Comparison of ENCODE assay signal across 28 mouse cellular contexts in genomic region chr19:34153263-34154144, GRCm38 (mm10). TPM values are rescaled to one million over a fixed set of nuclear protein-coding genes. Genes with fewer than 3 reads are reported as not detected.
A peak's percentile ranks its signal among the peaks of the same experiment; 100 is the strongest.
DNase-seq lines count a peak whose midpoint lies in the region; ATAC-seq and TF ChIP-seq lines count a peak whose summit lies in the region.
"Had no signal": no experiment of that assay in that cellular context is flagged by ENCODE, and none has a peak within 500 bp of the region (broad histone marks: within the 10 kb centered on the region; RNA-seq: fewer than 3 reads in every experiment).

No protein-coding gene starts in this region.

- peak; percentile 45 for DNase-seq in forebrain, embryonic 14.5 days (ENCODE audit: low spot score)
- no peak for DNase-seq in lung, adult 2 months
- DNase-seq in brain, adult 2 months (ENCODE audit: low read depth, low spot score) = peak; percentile 16
- DNase-seq in limb, embryonic 14.5 days (ENCODE audit: low spot score) = peak; percentile 38
- no peak for DNase-seq in gastrocnemius, postnatal 14 days
- DNase-seq: cerebellum, adult 8-10 months; gastrocnemius, postnatal 10 days; heart, adult 2 months; heart, postnatal 36 days; kidney, adult 9 months; liver, embryonic 13.5 days; right cerebral cortex, adult 18-20 months had no signal

- no peak overlapping the region for H3K4me2 ChIP-seq in forebrain, embryonic 14.5 days (ENCODE audit: low read length)
- H3K4me2 ChIP-seq in forebrain, embryonic 12.5 days = no peak overlapping the region
- H3K4me2 ChIP-seq in lung, embryonic 15.5 days = no peak overlapping the region
- no peak overlapping the region for H3K4me2 ChIP-seq in limb, embryonic 14.5 days (replicated peaks; ENCODE audit: low read depth, low read length, severe bottlenecking)
- H3K4me2 ChIP-seq: embryonic facial prominence, embryonic 12.5 days; hindbrain, embryonic 14.5 days; liver, embryonic 13.5 days had no signal

- no peaks in the 10 kb centered on the region for H3K4me1 ChIP-seq in forebrain, embryonic 14.5 days (ENCODE audit: control insufficient read depth, insufficient read depth, low read length)
- no peaks in the 10 kb centered on the region for H3K4me1 ChIP-seq in forebrain, embryonic 12.5 days
- peaks cover 7% of the 10 kb centered on the region; the same call in 1 of the 2 replicates for H3K4me1 ChIP-seq in lung, embryonic 15.5 days
- no peaks in the 10 kb centered on the region; the same call in 1 of the 2 replicates for H3K4me1 ChIP-seq in lung, adult 2 months (ENCODE audit: control insufficient read depth, insufficient read depth, low read length)
- H3K4me1 ChIP-seq in limb, embryonic 14.5 days (ENCODE audit: control insufficient read depth, insufficient read depth, low read length) = peaks cover 4% of the 10 kb centered on the region; the same call in 1 of the 2 replicates
- H3K4me1 ChIP-seq: embryonic facial prominence, embryonic 12.5 days; liver, embryonic 13.5 days; midbrain, embryonic 10.5 days had no signal

- no peak overlapping the region for H3K27ac ChIP-seq in forebrain, embryonic 14.5 days (ENCODE audit: low read depth, low read length)
- no peak overlapping the region for H3K27ac ChIP-seq in forebrain, embryonic 12.5 days
- H3K27ac ChIP-seq in lung, embryonic 15.5 days = no peak overlapping the region
- H3K27ac ChIP-seq in limb, embryonic 14.5 days (replicated peaks; ENCODE audit: low read depth, low read length) = no peak overlapping the region
- H3K27ac ChIP-seq: embryonic facial prominence, embryonic 12.5 days; heart, adult 2 months; hindbrain, embryonic 14.5 days; liver, embryonic 13.5 days; midbrain, embryonic 10.5 days had no signal

- H3K9ac ChIP-seq in forebrain, embryonic 14.5 days (ENCODE audit: low read length) = no peak overlapping the region
- no peak overlapping the region for H3K9ac ChIP-seq in forebrain, embryonic 12.5 days
- H3K9ac ChIP-seq in lung, embryonic 15.5 days = no peak overlapping the region
- H3K9ac ChIP-seq in limb, embryonic 14.5 days (ENCODE audit: low read depth, low read length, severe bottlenecking) = no peak overlapping the region
- H3K9ac ChIP-seq: embryonic facial prominence, embryonic 12.5 days; hindbrain, embryonic 14.5 days; liver, embryonic 13.5 days had no signal

- WGBS in forebrain, embryonic 14.5 days = 52% methylated on average over 6 of the region's 6 CpGs
- 67% methylated on average over 6 of the region's 6 CpGs for WGBS in forebrain, embryonic 12.5 days
- WGBS in lung, embryonic 15.5 days = 48% methylated on average over 6 of the region's 6 CpGs
- 59% methylated on average over 6 of the region's 6 CpGs for WGBS in lung, adult 2 months
- 30% methylated on average over 6 of the region's 6 CpGs for WGBS in limb, embryonic 14.5 days

- peak; percentile 63; the same call in 1 of the 2 replicates for ATAC-seq in forebrain, embryonic 14.5 days
- no peak for ATAC-seq in forebrain, embryonic 12.5 days (ENCODE audit: low FRiP score)
- ATAC-seq in lung, embryonic 15.5 days (ENCODE audit: borderline replicate concordance, extremely low read depth, low FRiP score, low TSS enrichment) = peak; percentile 93
- ATAC-seq in limb, embryonic 14.5 days (ENCODE audit: low FRiP score, low read depth) = peak; percentile 47; the same call in 1 of the 2 replicates

- H3K36me3 ChIP-seq in forebrain, embryonic 14.5 days (ENCODE audit: control insufficient read depth, insufficient read depth, low read length) = no peaks in the 10 kb centered on the region
- no peaks in the 10 kb centered on the region for H3K36me3 ChIP-seq in forebrain, embryonic 12.5 days (replicated peaks)
- H3K36me3 ChIP-seq in lung, embryonic 15.5 days = no peaks in the 10 kb centered on the region
- no peaks in the 10 kb centered on the region for H3K36me3 ChIP-seq in limb, embryonic 14.5 days (ENCODE audit: control insufficient read depth, insufficient read depth, low read length)
- H3K36me3 ChIP-seq: embryonic facial prominence, embryonic 12.5 days; liver, embryonic 13.5 days; midbrain, embryonic 10.5 days had no signal

- intact Hi-C loops in gastrocnemius, postnatal 14 days (cut with DNase I; ENCODE audit: low total_unique reads) = no loop called here

- no peak for TF ChIP-seq CTCF in lung, adult 2 months (IDR thresholded peaks at IDR 0.05; ENCODE audit: insufficient read depth, low read length)

- TF ChIP-seq POLR2A in lung, adult 2 months (IDR thresholded peaks at IDR 0.05; ENCODE audit: borderline replicate concordance, extremely low read depth, low read depth, low read length) = no peak
- TF ChIP-seq POLR2A in limb, embryonic 14.5 days (IDR thresholded peaks at IDR 0.05; ENCODE audit: borderline replicate concordance, extremely low read depth, insufficient read depth, insufficient read length) = no peak

- H3K9me3 ChIP-seq in forebrain, embryonic 14.5 days (replicated peaks; ENCODE audit: control insufficient read depth, low read length) = no peaks in the 10 kb centered on the region
- no peaks in the 10 kb centered on the region for H3K9me3 ChIP-seq in forebrain, embryonic 12.5 days
- no peaks in the 10 kb centered on the region for H3K9me3 ChIP-seq in lung, embryonic 15.5 days
- no peaks in the 10 kb centered on the region for H3K9me3 ChIP-seq in limb, embryonic 14.5 days (ENCODE audit: control insufficient read depth, low read length)
- H3K9me3 ChIP-seq: embryonic facial prominence, embryonic 12.5 days; liver, embryonic 13.5 days; midbrain, embryonic 10.5 days had no signal

- no peaks in the 10 kb centered on the region for H3K27me3 ChIP-seq in forebrain, embryonic 14.5 days (replicated peaks; ENCODE audit: control insufficient read depth, insufficient read depth, low read length)
- H3K27me3 ChIP-seq in forebrain, embryonic 12.5 days = no peaks in the 10 kb centered on the region
- H3K27me3 ChIP-seq in lung, embryonic 15.5 days = no peaks in the 10 kb centered on the region
- H3K27me3 ChIP-seq in limb, embryonic 14.5 days (ENCODE audit: control insufficient read depth, insufficient read depth, low read length) = no peaks in the 10 kb centered on the region
- H3K27me3 ChIP-seq: CH12.LX; embryonic facial prominence, embryonic 12.5 days; liver, embryonic 13.5 days had no signal

- H3K4me3 ChIP-seq in forebrain, embryonic 14.5 days (ENCODE audit: low read depth, low read length) = no peak overlapping the region
- H3K4me3 ChIP-seq in forebrain, embryonic 12.5 days (replicated peaks) = no peak overlapping the region
- H3K4me3 ChIP-seq in lung, embryonic 15.5 days = no peak overlapping the region
- H3K4me3 ChIP-seq in lung, adult 2 months (replicated peaks; ENCODE audit: extremely low read depth, low read depth, low read length) = no peak overlapping the region
- H3K4me3 ChIP-seq in limb, embryonic 14.5 days (replicated peaks; ENCODE audit: low read length) = no peak overlapping the region
- H3K4me3 ChIP-seq: embryonic facial prominence, embryonic 12.5 days; erythroblast, embryonic 14.5 days; heart, adult 2 months; liver, embryonic 13.5 days; midbrain, embryonic 10.5 days had no signal

RNA-seq across cellular contexts. Expression of gene Ankrd22, which starts 12.3 kb away (rescaled TPM):
- not detected in 2 replicates for polyA plus RNA-seq in forebrain, embryonic 14.5 days (2014; fragmentation: Nextera tagmentation; extraction: Ambion mirVana)
- polyA plus RNA-seq in forebrain, embryonic 12.5 days (2016; fragmentation: Nextera tagmentation; extraction: Ambion mirVana) = not detected in 2 replicates
- 0.16 and 0.67 TPM in 2 replicates for polyA plus RNA-seq in lung, embryonic 15.5 days (2015; fragmentation: Nextera tagmentation; extraction: Ambion mirVana)
- polyA plus RNA-seq in lung, adult 2 months (2012; rRNA removed) = 1.6 TPM in 1 of 2 replicates, not detected in the other
- 3.1 and 4.9 TPM in 2 replicates for polyA plus RNA-seq in limb, embryonic 14.5 days (2012; rRNA removed)
- 7.5 and 8.9 TPM in 2 replicates for polyA plus RNA-seq in limb, embryonic 14.5 days (2014; fragmentation: Nextera tagmentation; extraction: Ambion mirVana)
- not detected for total RNA-seq in gastrocnemius, postnatal 14 days (2021)
- total RNA-seq: adrenal gland, adult 18-20 months; CH12.LX; gastrocnemius, postnatal 10 days; heart, adult 2 months; heart, postnatal 36 days; layer of hippocampus, adult 18-20 months; MEL; monocyte, adult 5-6 weeks had no signal
- polyA plus RNA-seq: erythroblast, embryonic 14.5 days; heart, embryonic 14.5 days; hindbrain, embryonic 14.5 days had no signal

RNA-seq across cellular contexts. Expression of gene Stambpl1, which starts 38.5 kb away (rescaled TPM):
- 5.6 and 9.1 TPM in 2 replicates for polyA plus RNA-seq in forebrain, embryonic 14.5 days (2014; fragmentation: Nextera tagmentation; extraction: Ambion mirVana)
- polyA plus RNA-seq in forebrain, embryonic 12.5 days (2016; fragmentation: Nextera tagmentation; extraction: Ambion mirVana) = 2.5 and 3.2 TPM in 2 replicates
- 9.2 and 11.5 TPM in 2 replicates for polyA plus RNA-seq in lung, embryonic 15.5 days (2015; fragmentation: Nextera tagmentation; extraction: Ambion mirVana)
- polyA plus RNA-seq in lung, adult 2 months (2012; rRNA removed) = 5.1 and 7.4 TPM in 2 replicates
- polyA plus RNA-seq in limb, embryonic 14.5 days (2012; rRNA removed) = 8.6 and 9.0 TPM in 2 replicates
- polyA plus RNA-seq in limb, embryonic 14.5 days (2014; fragmentation: Nextera tagmentation; extraction: Ambion mirVana) = 14.8 and 16.6 TPM in 2 replicates
- 1 to 10 TPM; 1.4 to 1.7 TPM for total RNA-seq in gastrocnemius, postnatal 14 days (2021)
- total RNA-seq: MEL had no signal
- polyA plus RNA-seq: erythroblast, embryonic 14.5 days had no signal

RNA-seq across cellular contexts. Expression of gene Lipm, which starts 52.8 kb away (rescaled TPM):
- not detected in 2 replicates for polyA plus RNA-seq in forebrain, embryonic 14.5 days (2014; fragmentation: Nextera tagmentation; extraction: Ambion mirVana)
- polyA plus RNA-seq in forebrain, embryonic 12.5 days (2016; fragmentation: Nextera tagmentation; extraction: Ambion mirVana) = 0.12 TPM in 1 of 2 replicates, not detected in the other
- polyA plus RNA-seq in lung, embryonic 15.5 days (2015; fragmentation: Nextera tagmentation; extraction: Ambion mirVana) = 0.12 TPM in 1 of 2 replicates, not detected in the other
- polyA plus RNA-seq in lung, adult 2 months (2012; rRNA removed) = 1.6 TPM in 1 of 2 replicates, not detected in the other
- polyA plus RNA-seq in limb, embryonic 14.5 days (2012; rRNA removed) = 4.4 and 6.7 TPM in 2 replicates
- 8.6 and 11.6 TPM in 2 replicates for polyA plus RNA-seq in limb, embryonic 14.5 days (2014; fragmentation: Nextera tagmentation; extraction: Ambion mirVana)
- not detected for total RNA-seq in gastrocnemius, postnatal 14 days (2021)
- total RNA-seq: adrenal gland, adult 18-20 months; CH12.LX; gastrocnemius, postnatal 10 days; heart, adult 2 months; heart, postnatal 36 days; left cerebral cortex, postnatal 25 days; MEL; monocyte, adult 5-6 weeks had no signal
- polyA plus RNA-seq: erythroblast, embryonic 14.5 days; heart, adult 2 months; heart, embryonic 14.5 days; hindbrain, embryonic 14.5 days; intestine, embryonic 14.5 days; liver, embryonic 13.5 days; midbrain, embryonic 10.5 days; neural tube, embryonic 11.5 days; testis, adult 2 months had no signal

Comparison
In these comparisons a context has a peak if more than half of its experiments do, and no peak if none do; other contexts are left out.
1. DNase-seq: peak in forebrain, embryonic 14.5 days (single experiment), brain, adult 2 months (single experiment) and limb, embryonic 14.5 days (single experiment); none in lung, adult 2 months (single experiment) and gastrocnemius, postnatal 14 days (single experiment).